Comparison of ENCODE assay signal across 14 mouse cellular contexts in the genomic region with DNA sequence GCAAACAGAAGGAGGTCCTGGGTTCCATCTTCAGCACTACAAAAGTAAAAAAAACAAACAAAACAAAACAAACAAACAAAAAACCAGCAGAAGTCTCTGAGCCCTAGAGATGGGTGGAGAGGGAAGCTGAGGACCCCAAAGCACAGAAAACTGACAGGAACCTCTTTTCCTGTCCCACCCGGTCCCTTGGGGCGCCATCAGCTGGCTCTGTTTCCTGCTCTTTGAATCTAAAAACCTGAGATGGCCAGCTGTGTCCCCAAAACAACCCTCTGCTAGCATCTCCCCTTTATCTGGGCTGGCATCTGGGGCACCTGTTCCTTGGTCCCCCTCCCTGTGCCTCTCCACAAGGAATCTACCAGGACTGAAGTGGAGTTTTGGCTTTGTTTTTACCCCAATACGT. TPM values are rescaled to one million over a fixed set of nuclear protein-coding genes. Genes with fewer than 3 reads are reported as not detected.
DNase-seq lines count a peak whose midpoint lies in the region; ATAC-seq and TF ChIP-seq lines count a peak whose summit lies in the region.
"Had no signal": no experiment of that assay in that cellular context is flagged by ENCODE, and none has a peak within 500 bp of the region (broad histone marks: within the 10 kb centered on the region; RNA-seq: fewer than 3 reads in every experiment).

No protein-coding gene starts in this region.

- intact Hi-C loops in heart, postnatal 14 days (cut with DNase I), result no loop called here

- H3K27me3 ChIP-seq in liver, embryonic 12.5 days (replicated peaks), result no peaks in the 10 kb centered on the region
- H3K27me3 ChIP-seq in liver, embryonic 11.5 days (replicated peaks; ENCODE audit: control insufficient read depth, insufficient read depth, low read length), result no peaks in the 10 kb centered on the region
- H3K27me3 ChIP-seq in liver, postnatal 0 days (ENCODE audit: insufficient read depth, low read length), result no peaks in the 10 kb centered on the region
- H3K27me3 ChIP-seq in midbrain, embryonic 11.5 days (ENCODE audit: control insufficient read depth, insufficient read depth, low read length), result no peaks in the 10 kb centered on the region
- H3K27me3 ChIP-seq: embryonic facial prominence, embryonic 12.5 days; forebrain, embryonic 15.5 days; megakaryocyte, embryonic 14.5 days had no signal

- H3K4me3 ChIP-seq in liver, embryonic 12.5 days, result no peak overlapping the region
- H3K4me3 ChIP-seq in liver, embryonic 11.5 days (ENCODE audit: low read depth, low read length), result no peak overlapping the region
- H3K4me3 ChIP-seq in liver, postnatal 0 days (ENCODE audit: low read depth, low read length), result no peak overlapping the region
- H3K4me3 ChIP-seq in midbrain, embryonic 11.5 days (ENCODE audit: low read depth, low read length), result no peak overlapping the region
- H3K4me3 ChIP-seq: embryonic facial prominence, embryonic 12.5 days; forebrain, embryonic 15.5 days; megakaryocyte, embryonic 14.5 days had no signal

- DNase-seq in liver, embryonic 11.5 days (ENCODE audit: low spot score), result no peak
- peak; percentile 49 to 60 for DNase-seq in heart, postnatal 14 days
- peak; percentile 57 for DNase-seq in liver, postnatal 0 days
- peak; percentile 51 to 64 for DNase-seq in thymus, postnatal 36 days
- no peak for DNase-seq in cerebellum, postnatal 25 days
- no peak for DNase-seq in midbrain, embryonic 11.5 days (ENCODE audit: low spot score, missing footprints)
- DNase-seq: adrenal gland, postnatal 25 days; cerebellum, adult 8-10 months had no signal

- H3K4me1 ChIP-seq in liver, embryonic 12.5 days, result peaks cover 68% of the 10 kb centered on the region
- H3K4me1 ChIP-seq in liver, embryonic 11.5 days (replicated peaks; ENCODE audit: control insufficient read depth, insufficient read depth, low read length), result peaks cover 22% of the 10 kb centered on the region
- H3K4me1 ChIP-seq in liver, postnatal 0 days (ENCODE audit: insufficient read depth), result peaks cover 53% of the 10 kb centered on the region
- H3K4me1 ChIP-seq in midbrain, embryonic 11.5 days (ENCODE audit: control insufficient read depth, insufficient read depth, low read length), result no peaks in the 10 kb centered on the region
- H3K4me1 ChIP-seq: embryonic facial prominence, embryonic 12.5 days; forebrain, embryonic 15.5 days had no signal

- peak overlapping the region; percentile 25; the same call in 1 of the 2 replicates for H3K9ac ChIP-seq in liver, embryonic 12.5 days
- no peak overlapping the region for H3K9ac ChIP-seq in liver, embryonic 11.5 days (ENCODE audit: low read depth, low read length)
- no peak overlapping the region for H3K9ac ChIP-seq in liver, postnatal 0 days (replicated peaks)
- no peak overlapping the region for H3K9ac ChIP-seq in midbrain, embryonic 11.5 days (ENCODE audit: low read length)
- H3K9ac ChIP-seq: embryonic facial prominence, embryonic 12.5 days; forebrain, embryonic 15.5 days; hindbrain, embryonic 14.5 days had no signal

- no peak for TF ChIP-seq CTCF in liver, postnatal 0 days (IDR thresholded peaks at IDR 0.05; ENCODE audit: low read depth)

- TF ChIP-seq EP300 in liver, postnatal 0 days (IDR thresholded peaks at IDR 0.05; ENCODE audit: low read depth), result 0 out of 2 replicates have a peak, but pooled peaks have one; percentile 8

- H3K36me3 ChIP-seq in liver, embryonic 12.5 days, result no peaks in the 10 kb centered on the region
- H3K36me3 ChIP-seq in liver, embryonic 11.5 days (ENCODE audit: control insufficient read depth, insufficient read depth, low read length), result no peaks in the 10 kb centered on the region
- no peaks in the 10 kb centered on the region for H3K36me3 ChIP-seq in liver, postnatal 0 days (replicated peaks; ENCODE audit: insufficient read depth, low read length)
- H3K36me3 ChIP-seq in midbrain, embryonic 11.5 days (ENCODE audit: control insufficient read depth, insufficient read depth, low read length), result no peaks in the 10 kb centered on the region
- H3K36me3 ChIP-seq: embryonic facial prominence, embryonic 12.5 days; forebrain, embryonic 15.5 days had no signal

- 0 out of 2 replicates have a peak overlapping the region, but pooled peaks have one; percentile 0 for H3K4me2 ChIP-seq in liver, embryonic 12.5 days
- no peak overlapping the region for H3K4me2 ChIP-seq in liver, embryonic 11.5 days
- peak overlapping the region; percentile 16; the same call in 1 of the 2 replicates for H3K4me2 ChIP-seq in liver, postnatal 0 days (ENCODE audit: low read depth, low read length)
- no peak overlapping the region for H3K4me2 ChIP-seq in midbrain, embryonic 11.5 days
- H3K4me2 ChIP-seq: embryonic facial prominence, embryonic 12.5 days; forebrain, embryonic 15.5 days; hindbrain, embryonic 14.5 days had no signal

- H3K9me3 ChIP-seq in liver, embryonic 12.5 days (replicated peaks), result no peaks in the 10 kb centered on the region
- no peaks in the 10 kb centered on the region for H3K9me3 ChIP-seq in liver, embryonic 11.5 days (ENCODE audit: control insufficient read depth, low read length)
- H3K9me3 ChIP-seq in liver, postnatal 0 days (ENCODE audit: low read length), result no peaks in the 10 kb centered on the region
- H3K9me3 ChIP-seq in midbrain, embryonic 11.5 days (ENCODE audit: control insufficient read depth, low read length), result no peaks in the 10 kb centered on the region
- H3K9me3 ChIP-seq: forebrain, embryonic 15.5 days had no signal

- ATAC-seq in liver, embryonic 12.5 days, result no peak
- ATAC-seq in liver, embryonic 11.5 days (replicated peaks; ENCODE audit: low FRiP score), result no peak
- peak; percentile 13; the same call in 1 of the 2 replicates for ATAC-seq in liver, postnatal 0 days
- ATAC-seq in midbrain, embryonic 11.5 days (ENCODE audit: low FRiP score), result no peak
- ATAC-seq: forebrain, embryonic 15.5 days had no signal

- H3K27ac ChIP-seq in liver, embryonic 12.5 days, result peak overlapping the region; percentile 71; the same call in 1 of the 2 replicates
- H3K27ac ChIP-seq in liver, embryonic 11.5 days (ENCODE audit: low read depth, low read length), result no peak overlapping the region
- H3K27ac ChIP-seq in liver, postnatal 0 days (ENCODE audit: low read depth), result peak overlapping the region; percentile 59
- H3K27ac ChIP-seq in midbrain, embryonic 11.5 days (ENCODE audit: low read depth, low read length), result no peak overlapping the region
- H3K27ac ChIP-seq: embryonic facial prominence, embryonic 12.5 days; forebrain, embryonic 15.5 days; hindbrain, embryonic 14.5 days; kidney, postnatal 0 days had no signal

- 46% methylated on average over 3 of the region's 3 CpGs for WGBS in liver, embryonic 12.5 days (ENCODE audit: insufficient replicate concordance)
- 70% methylated on average over 3 of the region's 3 CpGs for WGBS in liver, embryonic 11.5 days
- WGBS in liver, postnatal 0 days (ENCODE audit: insufficient replicate concordance), result 45% methylated on average over 3 of the region's 3 CpGs
- WGBS in midbrain, embryonic 11.5 days, result 83% methylated on average over 3 of the region's 3 CpGs

RNA-seq across cellular contexts. Expression of a gene that starts 11.0 kb away (rescaled TPM):
- 1,997 and 2,057 TPM in 2 replicates for polyA plus RNA-seq in liver, embryonic 12.5 days (2016; fragmentation: Nextera tagmentation; extraction: Ambion mirVana)
- 1,897 and 1,996 TPM in 2 replicates for polyA plus RNA-seq in liver, embryonic 11.5 days (2014; fragmentation: Nextera tagmentation; extraction: Ambion mirVana)
- 100 to 1,000 TPM; 659 to 710 TPM for total RNA-seq in heart, postnatal 14 days (2021)
- polyA plus RNA-seq in liver, postnatal 0 days (2015; fragmentation: Nextera tagmentation; extraction: Ambion mirVana), result 1,306 and 1,327 TPM in 2 replicates
- polyA plus RNA-seq in midbrain, embryonic 11.5 days (2014; fragmentation: Nextera tagmentation; extraction: Ambion mirVana), result 3,662 and 3,728 TPM in 2 replicates

RNA-seq across cellular contexts. Expression of a gene that starts 26.2 kb away (rescaled TPM):
- 39.2 and 39.4 TPM in 2 replicates for polyA plus RNA-seq in liver, embryonic 12.5 days (2016; fragmentation: Nextera tagmentation; extraction: Ambion mirVana)
- polyA plus RNA-seq in liver, embryonic 11.5 days (2014; fragmentation: Nextera tagmentation; extraction: Ambion mirVana), result 49.0 and 49.2 TPM in 2 replicates
- 10 to 100 TPM; 12.4 to 14.9 TPM for total RNA-seq in heart, postnatal 14 days (2021)
- polyA plus RNA-seq in liver, postnatal 0 days (2015; fragmentation: Nextera tagmentation; extraction: Ambion mirVana), result 11.5 and 11.8 TPM in 2 replicates
- polyA plus RNA-seq in midbrain, embryonic 11.5 days (2014; fragmentation: Nextera tagmentation; extraction: Ambion mirVana), result 34.1 and 35.1 TPM in 2 replicates

Comparison
In these comparisons a context has a peak if more than half of its experiments do, and no peak if none do; other contexts are left out.
1. H3K27ac ChIP-seq: peak in liver, embryonic 12.5 days (single experiment) and liver, postnatal 0 days (single experiment); none in liver, embryonic 11.5 days (single experiment) and midbrain, embryonic 11.5 days (single experiment).
2. H3K4me2 ChIP-seq: peak in liver, embryonic 12.5 days (single experiment) and liver, postnatal 0 days (single experiment); none in liver, embryonic 11.5 days (single experiment) and midbrain, embryonic 11.5 days (single experiment).
3. DNase-seq: peak in heart, postnatal 14 days (2 of 2), liver, postnatal 0 days (single experiment) and thymus, postnatal 36 days (2 of 2); none in liver, embryonic 11.5 days (single experiment), cerebellum, postnatal 25 days (0 of 2) and midbrain, embryonic 11.5 days (single experiment).